Mouse (Mus musculus) lung, postnatal 0 days (tissue): ENCODE data around the gene Ceacam16.

Source experiments
- CTCF ChIP-seq: IDR thresholded peaks from 2 replicates; pipeline ENCODE4 v1.5.1; 2016; ENCODE audit warnings: antibody characterized with exemption, mild to moderate bottlenecking
- EP300 ChIP-seq: IDR thresholded peaks from 2 replicates; pipeline ENCODE4 v1.6.1; 2016; ENCODE audit warnings: antibody characterized with exemption, mild to moderate bottlenecking, control low read depth

GRCm38 (mm10) chr7:19866490-19866889 is 5.4 kb upstream of the Ceacam16 start:
- TF ChIP-seq CTCF (no peak), EP300 (no peak)
